1 mouse cellular context compared by ENCODE assay signal in genomic region chr17:23674271-23674952, GRCm38 (mm10).
TF ChIP-seq lines count a peak whose summit lies in the region.

No protein-coding gene starts in this region.

TF ChIP-seq in C2C12, 6 proteins besides CTCF, POLR2A, EP300 and RAD21 (continued from another document):
- TF ChIP-seq MYOD1 (IDR thresholded peaks at IDR 0.05; ENCODE audit: control insufficient read depth, insufficient read length, low read depth) (no peak), MYOG (IDR thresholded peaks at IDR 0.05; ENCODE audit: control insufficient read depth, extremely low read depth, insufficient read length) (no peak), FOSL1 (IDR thresholded peaks at IDR 0.05; ENCODE audit: insufficient read depth, low read length, poor library complexity, severe bottlenecking) (no peak)
TF ChIP-seq in C2C12: peak in this region for 0.
